Mouse (Mus musculus): ENCODE data around the gene Snx6. TPM values are rescaled to one million over a fixed set of nuclear protein-coding genes. Genes with fewer than 3 reads are reported as not detected.
"Not testable (repeated sequence)": the region's sequence is repeated elsewhere in the genome, so short reads cannot be mapped to it uniquely, and the experiment has no call there.

Gene Snx6
- polyA plus RNA-seq, 1 experiment = 8.5 TPM

GRCm38 (mm10) chr12:54758846-54759245 is 36.7 kb downstream of the Snx6 start:
- H3K36me3 ChIP-seq (ENCODE audit: control insufficient read depth, insufficient read depth, low read length) = no peaks in the 10 kb centered on the region
- H3K4me3 ChIP-seq (ENCODE audit: control insufficient read depth, low read depth, low read length) = no peak overlapping the region
- TF ChIP-seq POLR2A (IDR thresholded peaks at IDR 0.05; ENCODE audit: control insufficient read depth, low read depth, low read length) = no peak
- no peak for TF ChIP-seq CTCF (IDR thresholded peaks at IDR 0.05; ENCODE audit: control insufficient read depth, insufficient read depth, insufficient replicate concordance, low read depth, low read length)
- H3K4me1 ChIP-seq (ENCODE audit: control insufficient read depth, insufficient read depth, low read length) = no peaks in the 10 kb centered on the region
- no peak overlapping the region for H3K27ac ChIP-seq (ENCODE audit: control insufficient read depth, insufficient read depth, low read depth, low read length)
- no peaks in the 10 kb centered on the region for H3K27me3 ChIP-seq (ENCODE audit: control insufficient read depth, insufficient read depth, low read length)

- Histone ChIP-seq H3K36me3 (ENCODE audit: control insufficient read depth, insufficient read depth, low read length) (no peaks in the 10 kb centered on the region), H3K27me3 (ENCODE audit: control insufficient read depth, insufficient read depth, low read length) (no peaks in the 10 kb centered on the region), H3K27ac (ENCODE audit: control insufficient read depth, insufficient read depth, low read depth, low read length) (no peak overlapping the region), H3K4me1 (ENCODE audit: control insufficient read depth, insufficient read depth, low read length) (no peaks in the 10 kb centered on the region), H3K4me3 (ENCODE audit: control insufficient read depth, low read depth, low read length) (no peak overlapping the region)
- no peak for TF ChIP-seq CTCF (IDR thresholded peaks at IDR 0.05; ENCODE audit: control insufficient read depth, insufficient read depth, insufficient replicate concordance, low read depth, low read length)
- no peak for TF ChIP-seq POLR2A (IDR thresholded peaks at IDR 0.05; ENCODE audit: control insufficient read depth, low read depth, low read length)
Observed at GRCm38 (mm10) chr12:54748647-54749046, 46.9 kb downstream of the Snx6 start.

GRCm38 (mm10) chr12:54738661-54739243 is 56.8 kb downstream of the Snx6 start:
- H3K36me3 ChIP-seq (ENCODE audit: control insufficient read depth, insufficient read depth, low read length); H3K27me3 ChIP-seq (ENCODE audit: control insufficient read depth, insufficient read depth, low read length); H3K4me1 ChIP-seq (ENCODE audit: control insufficient read depth, insufficient read depth, low read length); H3K4me3 ChIP-seq (ENCODE audit: control insufficient read depth, low read depth, low read length); H3K27ac ChIP-seq (ENCODE audit: control insufficient read depth, insufficient read depth, low read depth, low read length): not testable (repeated sequence)

- H3K27me3 ChIP-seq (ENCODE audit: control insufficient read depth, insufficient read depth, low read length); H3K4me1 ChIP-seq (ENCODE audit: control insufficient read depth, insufficient read depth, low read length); H3K27ac ChIP-seq (ENCODE audit: control insufficient read depth, insufficient read depth, low read depth, low read length); H3K36me3 ChIP-seq (ENCODE audit: control insufficient read depth, insufficient read depth, low read length); H3K4me3 ChIP-seq (ENCODE audit: control insufficient read depth, low read depth, low read length): not testable (repeated sequence)
Observed at GRCm38 (mm10) chr12:54737891-54738660, 57.4 kb downstream of the Snx6 start.

- not testable (repeated sequence) for H3K27ac ChIP-seq (ENCODE audit: control insufficient read depth, insufficient read depth, low read depth, low read length); H3K36me3 ChIP-seq (ENCODE audit: control insufficient read depth, insufficient read depth, low read length); H3K4me1 ChIP-seq (ENCODE audit: control insufficient read depth, insufficient read depth, low read length); H3K27me3 ChIP-seq (ENCODE audit: control insufficient read depth, insufficient read depth, low read length)
- H3K4me3 ChIP-seq (ENCODE audit: control insufficient read depth, low read depth, low read length) = peak overlapping the region; percentile 51
- TF ChIP-seq POLR2A (IDR thresholded peaks at IDR 0.05; ENCODE audit: control insufficient read depth, low read depth, low read length) = peak; percentile 60
Observed at GRCm38 (mm10) chr12:54734307-54735131, 61.0 kb downstream of the Snx6 start.

- not testable (repeated sequence) for H3K27me3 ChIP-seq (ENCODE audit: control insufficient read depth, insufficient read depth, low read length); H3K27ac ChIP-seq (ENCODE audit: control insufficient read depth, insufficient read depth, low read depth, low read length); H3K4me1 ChIP-seq (ENCODE audit: control insufficient read depth, insufficient read depth, low read length); H3K4me3 ChIP-seq (ENCODE audit: control insufficient read depth, low read depth, low read length); H3K36me3 ChIP-seq (ENCODE audit: control insufficient read depth, insufficient read depth, low read length)
Observed at GRCm38 (mm10) chr12:54729140-54730059, 66.1 kb downstream of the Snx6 start.

GRCm38 (mm10) chr12:54718871-54719786 is 76.4 kb downstream of the Snx6 start:
- H3K36me3 ChIP-seq (ENCODE audit: control insufficient read depth, insufficient read depth, low read length); H3K4me1 ChIP-seq (ENCODE audit: control insufficient read depth, insufficient read depth, low read length); H3K4me3 ChIP-seq (ENCODE audit: control insufficient read depth, low read depth, low read length); H3K27ac ChIP-seq (ENCODE audit: control insufficient read depth, insufficient read depth, low read depth, low read length); H3K27me3 ChIP-seq (ENCODE audit: control insufficient read depth, insufficient read depth, low read length): not testable (repeated sequence)

GRCm38 (mm10) chr12:54717516-54717915 is 78.0 kb downstream of the Snx6 start:
- H3K27me3 ChIP-seq (ENCODE audit: control insufficient read depth, insufficient read depth, low read length); H3K36me3 ChIP-seq (ENCODE audit: control insufficient read depth, insufficient read depth, low read length); H3K27ac ChIP-seq (ENCODE audit: control insufficient read depth, insufficient read depth, low read depth, low read length); H3K4me1 ChIP-seq (ENCODE audit: control insufficient read depth, insufficient read depth, low read length): not testable (repeated sequence)
- H3K4me3 ChIP-seq (ENCODE audit: control insufficient read depth, low read depth, low read length) = peak overlapping the region; percentile 42

- H3K4me3 ChIP-seq (ENCODE audit: control insufficient read depth, low read depth, low read length); H3K4me1 ChIP-seq (ENCODE audit: control insufficient read depth, insufficient read depth, low read length); H3K36me3 ChIP-seq (ENCODE audit: control insufficient read depth, insufficient read depth, low read length); H3K27me3 ChIP-seq (ENCODE audit: control insufficient read depth, insufficient read depth, low read length); H3K27ac ChIP-seq (ENCODE audit: control insufficient read depth, insufficient read depth, low read depth, low read length): not testable (repeated sequence)
Observed at GRCm38 (mm10) chr12:54713822-54714626, 81.5 kb downstream of the Snx6 start.
